Mouse (Mus musculus) yolk sac, embryonic 10.5 days (tissue): ENCODE results near the gene Top3b.
"Not testable (repeated sequence)": the region's sequence is repeated elsewhere in the genome, so short reads cannot be mapped to it uniquely, and the experiment has no call there.

Experiments used
- DNase-seq: peaks from one replicate; pipeline ENCODE4 v3.0.0-alpha.2; 2017; ENCODE audit warnings: low spot score

The Top3b gene

DNA sequence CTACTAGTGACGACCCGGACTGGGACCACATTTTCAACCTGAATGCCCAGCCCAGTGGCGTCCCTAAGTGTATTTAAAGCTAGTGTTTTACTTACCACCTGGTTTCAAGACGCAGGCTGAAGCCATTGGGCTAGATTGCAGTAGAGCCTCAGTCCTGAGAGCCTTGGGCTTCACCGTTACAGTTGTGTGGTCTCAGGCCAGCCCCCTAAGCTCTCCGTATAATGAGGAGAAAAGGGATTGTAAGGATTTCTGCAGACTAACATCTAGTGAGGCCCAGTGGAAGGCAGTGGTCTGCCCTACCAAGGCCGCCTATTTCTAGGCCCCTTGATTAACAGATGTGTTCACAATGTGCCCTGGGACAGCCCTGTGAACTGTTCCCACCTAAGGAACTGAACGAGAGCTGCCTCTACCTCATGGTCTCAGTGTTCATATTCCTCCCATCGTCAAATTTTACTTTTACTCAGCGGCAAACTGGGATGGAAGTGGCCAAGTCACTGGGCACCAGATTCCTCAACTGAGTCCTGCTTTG lies 26.6 kb downstream of the Top3b start:
- DNase-seq = peak; percentile 13

DNA sequence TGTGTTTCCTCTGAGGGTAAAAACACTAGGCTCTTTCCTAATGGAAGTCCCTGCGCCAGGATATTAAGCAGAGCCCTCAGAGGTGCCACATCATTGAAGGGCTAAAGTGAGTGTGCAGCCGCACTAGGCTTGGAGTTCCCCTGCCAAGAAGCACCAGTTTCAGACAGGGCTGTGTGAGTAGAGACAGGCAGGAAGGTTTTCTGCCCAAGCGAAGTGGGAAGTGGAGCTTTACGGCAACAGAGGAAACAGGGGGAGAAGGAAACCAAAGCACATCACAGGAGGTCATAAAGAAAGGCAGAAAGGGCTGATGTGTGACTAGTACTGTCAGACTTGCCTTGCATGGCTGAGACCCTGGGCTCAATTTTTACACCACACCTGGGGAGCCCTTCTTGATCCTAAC lies 31.8 kb downstream of the Top3b start:
- no peak for DNase-seq

DNA sequence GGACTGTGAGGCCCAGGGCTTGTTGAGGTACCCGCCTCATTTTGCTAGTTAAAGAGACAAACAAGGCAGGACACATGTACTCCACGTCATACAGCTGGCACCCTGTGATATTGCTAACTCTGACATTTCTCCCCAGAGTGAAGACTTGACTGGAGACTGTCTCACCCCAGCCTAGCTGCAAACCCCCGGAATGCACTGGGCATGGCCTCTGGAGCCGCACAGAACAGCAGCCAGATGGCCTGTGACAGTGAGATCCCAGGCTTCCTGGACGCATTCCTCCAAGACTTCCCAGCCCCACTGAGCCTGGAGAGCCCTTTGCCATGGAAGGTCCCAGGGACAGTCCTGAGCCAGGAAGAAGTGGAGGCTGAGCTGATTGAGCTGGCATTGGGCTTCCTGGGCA lies 32.7 kb downstream of the Top3b start:
- DNase-seq = no peak

DNA sequence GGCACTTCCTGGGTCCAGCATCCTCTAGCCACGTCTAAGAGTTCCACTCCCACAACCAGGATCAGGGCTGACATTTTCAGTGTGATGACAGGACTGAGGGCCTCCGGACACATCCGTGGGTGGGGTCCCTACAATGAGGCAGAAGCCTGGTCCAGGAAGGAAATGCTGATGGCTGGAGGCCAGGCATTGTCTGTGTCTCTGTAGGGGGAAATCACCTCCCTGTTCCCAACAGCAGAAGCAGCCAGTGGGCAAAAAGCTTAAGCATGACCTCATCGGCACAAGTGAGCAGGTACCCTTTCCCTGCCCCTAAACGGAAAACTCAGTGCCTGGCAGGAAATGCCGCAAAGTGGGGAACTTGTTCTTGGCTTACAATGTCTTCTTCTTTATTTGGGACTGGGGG lies 37.3 kb downstream of the Top3b start:
- DNase-seq = peak; percentile 23

DNA sequence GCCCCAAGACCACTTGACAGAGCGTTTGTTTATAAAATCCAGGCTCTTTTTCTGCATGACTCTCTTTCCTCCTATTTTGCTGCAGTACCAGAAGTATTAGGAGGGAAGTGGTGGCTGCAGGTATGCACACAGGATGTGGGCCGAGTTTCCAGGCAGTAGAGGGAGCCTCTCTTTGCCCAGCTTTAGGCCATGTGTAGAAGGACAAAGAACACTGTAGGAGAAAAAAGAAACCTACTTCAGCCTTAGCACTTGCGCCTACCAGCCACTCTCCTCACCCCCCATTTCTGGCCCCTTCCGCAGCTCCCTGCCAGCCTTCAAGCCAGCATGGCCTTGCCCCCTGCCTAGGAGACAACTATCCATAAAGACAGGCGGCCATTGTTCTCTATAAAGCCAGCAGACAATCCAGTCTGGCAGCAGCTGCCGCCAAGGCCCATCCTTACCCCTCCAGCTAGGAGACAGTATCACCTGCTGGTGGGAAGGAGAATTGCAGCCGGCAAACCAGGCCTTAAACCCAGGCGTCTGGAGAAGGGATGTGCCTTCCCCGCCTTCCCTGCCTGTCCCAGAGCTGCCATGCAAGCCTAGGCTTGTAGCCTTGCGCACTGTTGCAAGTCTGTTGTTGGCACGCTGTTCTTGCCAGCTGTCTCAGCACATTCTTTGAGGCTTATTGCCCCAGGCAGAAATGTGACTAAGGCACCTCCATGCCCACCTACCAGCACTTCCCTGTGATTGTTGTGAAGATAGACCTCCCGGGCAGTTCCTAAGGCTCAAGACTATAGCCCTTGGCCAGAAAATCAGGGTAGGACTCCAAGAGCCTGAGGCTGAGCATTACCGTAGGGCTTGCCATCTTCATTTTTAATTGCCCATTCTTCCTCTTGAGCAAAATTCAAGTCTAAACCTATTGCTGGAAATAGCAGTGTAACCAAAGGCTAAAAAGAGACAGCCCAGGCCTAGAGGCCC lies 41.4 kb downstream of the Top3b start:
- DNase-seq = peak; percentile 47

DNA sequence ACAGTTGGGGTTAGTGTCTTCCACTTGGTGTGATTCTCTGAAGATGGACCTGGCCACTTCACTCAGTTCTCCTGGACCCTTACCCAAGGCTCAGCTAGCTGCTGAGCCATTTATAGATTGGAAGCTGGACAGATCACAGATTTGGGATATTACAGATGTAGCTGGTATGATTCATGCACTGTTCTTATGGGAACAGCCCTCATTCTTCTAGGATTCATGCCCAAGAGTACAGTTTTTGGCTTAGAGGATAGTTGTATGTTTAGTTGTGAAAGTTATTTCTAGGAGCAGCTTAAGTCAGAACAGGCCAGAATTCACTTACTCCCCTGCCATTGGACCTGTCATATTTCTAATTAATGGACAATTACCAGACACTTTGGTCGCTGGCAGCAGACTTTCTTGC lies 42.9 kb downstream of the Top3b start:
- no peak for DNase-seq

DNA sequence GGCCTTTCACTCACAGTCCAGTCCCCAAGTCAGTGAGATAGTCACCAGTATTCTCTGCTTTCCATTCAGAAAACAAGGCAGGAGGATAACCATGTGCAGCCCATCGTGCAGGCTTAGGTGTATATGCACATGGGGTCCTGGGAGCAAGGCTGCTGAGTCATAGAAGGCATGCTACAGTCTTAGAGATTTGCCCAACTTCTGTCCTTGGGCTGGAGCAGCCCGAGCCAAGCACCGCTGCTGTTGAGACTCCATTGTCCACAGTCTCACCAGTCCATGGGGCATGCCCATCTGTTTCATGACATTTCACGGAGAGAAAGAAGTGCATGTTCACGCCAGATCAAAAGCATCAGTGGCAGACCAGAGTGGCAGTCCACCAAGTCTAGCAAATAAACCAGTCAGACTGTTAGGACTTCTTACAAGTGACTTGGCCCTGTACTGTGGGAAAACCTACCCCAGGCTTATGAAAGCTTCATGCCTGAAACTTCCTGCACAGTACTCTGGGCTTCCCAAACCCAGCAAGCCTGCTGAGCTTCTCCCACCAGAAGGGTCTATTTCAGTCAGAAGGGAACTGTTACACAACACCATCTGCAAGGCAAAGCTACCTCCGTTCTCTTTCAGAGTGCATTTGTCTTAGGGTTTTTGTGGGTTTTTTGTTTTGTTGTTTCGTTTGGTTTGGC lies 48.0 kb downstream of the Top3b start:
- DNase-seq = no peak

DNA sequence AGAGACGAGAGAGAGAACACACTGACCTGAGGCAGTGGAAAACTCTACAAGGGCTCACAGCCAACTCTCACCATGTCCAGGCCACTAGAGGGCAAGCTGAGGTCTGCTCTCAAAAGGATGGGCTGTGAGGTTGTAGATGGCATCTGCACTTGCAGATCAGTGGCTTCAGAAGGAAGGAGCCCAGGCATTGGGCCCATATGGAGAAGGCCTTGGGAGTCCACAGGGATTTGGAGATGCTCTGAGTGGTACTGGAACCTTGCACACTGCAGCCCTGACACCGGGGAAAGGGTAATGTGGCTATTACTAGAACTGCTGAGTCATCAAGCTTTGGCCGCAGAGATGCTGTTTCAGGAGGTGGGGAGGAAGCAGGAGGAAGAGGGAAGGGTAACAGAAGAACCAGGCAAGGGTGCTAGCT lies 50.5 kb downstream of the Top3b start:
- DNase-seq = no peak

DNA sequence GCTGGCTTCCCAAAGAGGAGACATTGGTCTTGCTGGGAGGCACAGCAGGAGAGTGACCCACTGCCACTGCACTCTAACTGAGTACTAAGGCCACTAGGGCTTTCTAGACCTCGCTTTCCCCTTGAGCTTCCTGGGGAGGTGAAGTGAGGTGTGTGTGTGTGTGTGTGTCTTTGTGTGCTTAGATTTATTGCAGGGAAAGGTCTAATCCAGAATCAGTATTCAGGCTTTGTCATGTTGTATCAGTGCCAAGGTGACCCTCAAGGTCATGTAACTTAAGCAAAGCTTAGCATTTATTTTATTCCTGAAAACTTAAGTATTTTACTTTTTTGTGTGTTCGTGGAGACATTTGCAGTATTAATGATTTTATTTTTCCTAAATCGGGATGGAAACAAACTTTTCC lies 53.9 kb downstream of the Top3b start:
- no peak for DNase-seq

DNA sequence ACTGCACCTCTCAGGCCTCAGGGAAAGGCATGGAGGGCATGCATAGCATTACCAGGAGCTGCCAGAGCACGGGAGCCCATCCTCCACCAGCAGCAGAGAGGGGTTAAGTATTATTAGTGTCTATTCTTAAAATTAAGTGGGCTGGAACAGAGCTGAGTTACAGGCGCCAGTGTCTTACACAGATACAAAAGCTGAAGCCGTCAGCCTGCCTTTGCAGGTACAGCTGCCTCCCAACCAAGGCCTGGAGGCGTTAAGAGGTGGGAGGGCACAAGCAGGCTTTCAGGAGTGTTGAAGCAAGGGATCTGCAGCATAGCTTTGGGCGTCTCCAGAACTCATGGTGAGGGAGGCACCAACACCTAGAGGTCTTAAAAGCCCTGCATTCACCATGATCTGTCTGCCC lies 56.0 kb downstream of the Top3b start:
- no peak for DNase-seq

DNA sequence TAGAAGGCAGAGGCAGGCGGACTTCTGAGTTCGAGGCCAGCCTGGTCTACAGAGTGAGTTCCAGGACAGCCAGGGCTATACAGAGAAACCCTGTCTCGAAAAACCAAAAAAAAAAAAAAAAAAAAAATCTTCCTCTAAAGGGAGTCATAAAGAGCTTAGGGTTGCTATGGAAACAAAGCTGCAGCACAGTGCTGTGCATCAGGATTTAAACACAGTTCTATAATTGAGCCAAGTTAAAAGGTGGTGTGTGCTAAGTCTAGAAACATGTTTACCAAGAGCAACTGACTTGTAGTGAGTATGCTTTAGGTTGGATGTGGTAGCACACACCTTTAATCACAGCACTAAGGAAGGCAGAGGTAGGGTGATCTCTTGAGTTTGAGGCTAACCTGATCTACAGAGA lies 58.4 kb downstream of the Top3b start:
- not testable (repeated sequence) for DNase-seq

DNA sequence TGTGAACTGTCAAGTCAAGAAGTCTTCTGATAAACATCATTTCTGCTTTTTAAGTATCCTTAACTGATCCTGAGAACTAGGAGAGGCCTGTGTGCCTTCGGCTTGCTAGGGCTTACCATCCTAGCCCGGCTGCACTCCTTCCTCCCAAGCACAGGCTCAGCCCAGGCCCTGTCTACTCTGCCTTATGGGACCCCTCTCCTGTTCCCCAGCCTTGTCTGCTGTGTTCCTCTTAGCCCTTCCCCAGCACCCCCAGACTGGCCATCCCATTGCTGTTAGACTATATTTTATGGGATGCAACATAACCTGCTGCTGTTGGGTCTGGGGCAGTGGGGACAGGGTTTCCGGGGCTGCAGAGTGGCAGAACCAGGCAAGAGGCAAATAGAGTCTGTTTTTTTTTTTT lies 59.8 kb downstream of the Top3b start:
- DNase-seq = no peak

DNA sequence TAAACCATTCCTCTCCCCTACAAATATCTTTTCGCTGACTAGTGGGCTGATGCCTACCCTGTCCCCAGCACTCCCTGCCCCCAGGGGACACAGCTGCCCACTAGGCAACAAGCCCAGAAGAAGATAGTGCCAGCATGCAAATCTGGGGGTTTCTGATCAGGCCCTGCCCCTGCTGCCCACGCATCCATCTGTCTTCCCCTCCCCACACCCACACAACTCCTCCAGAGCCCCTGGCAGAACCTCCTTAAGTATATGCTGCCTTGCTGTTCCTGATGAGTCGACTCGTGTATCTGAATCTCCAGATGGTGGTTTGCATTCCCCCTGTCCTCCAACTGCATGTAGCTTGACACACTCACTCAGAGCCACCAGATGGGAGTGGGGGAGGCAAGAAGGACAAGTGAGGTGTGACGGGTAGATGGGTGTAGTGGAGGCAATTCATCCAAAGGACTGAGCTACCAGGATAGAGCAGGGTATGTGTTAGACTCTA lies 60.3 kb downstream of the Top3b start:
- DNase-seq = no peak

DNA sequence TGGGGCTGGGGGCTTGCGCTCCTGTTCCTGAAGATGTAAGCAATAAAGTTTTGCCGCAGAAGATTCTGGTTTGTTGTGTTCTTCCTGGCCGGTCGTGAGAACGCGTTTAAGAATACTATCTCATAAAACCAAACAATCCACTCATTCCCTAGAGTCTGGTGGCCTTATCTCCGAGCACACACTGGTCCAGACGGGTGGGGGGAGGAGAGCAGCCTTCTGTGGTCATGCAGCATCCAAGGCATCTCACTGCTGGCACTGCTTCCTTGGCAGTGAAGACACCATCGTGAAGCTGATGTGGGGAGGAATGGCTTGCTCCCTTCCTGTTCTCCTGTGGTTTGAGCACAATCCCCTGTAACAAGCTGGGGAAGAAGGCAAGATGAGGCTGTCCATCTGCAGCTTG lies 69.0 kb downstream of the Top3b start:
- no peak for DNase-seq

DNA sequence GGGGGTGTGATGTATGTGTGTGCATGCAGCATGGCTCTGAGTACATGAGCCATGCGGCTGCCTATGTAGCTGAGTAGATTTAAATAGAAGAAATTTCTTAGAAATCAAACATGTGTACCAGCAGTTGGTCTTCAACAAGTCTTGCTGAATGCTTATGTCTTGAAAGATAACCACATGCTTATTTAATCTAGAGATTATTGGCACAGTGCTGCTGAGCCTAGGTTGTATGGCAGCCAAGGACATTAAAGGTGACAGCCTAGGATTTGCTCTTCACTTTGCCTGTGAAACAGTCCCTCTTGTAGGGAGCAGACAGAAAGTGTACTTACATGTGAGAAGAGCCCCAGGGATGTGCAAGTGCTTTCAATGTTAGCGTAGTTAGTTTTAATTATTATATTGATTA lies 70.5 kb downstream of the Top3b start:
- no peak for DNase-seq
